ENCODE assay signal across 7 mouse cellular contexts in the genomic region with DNA sequence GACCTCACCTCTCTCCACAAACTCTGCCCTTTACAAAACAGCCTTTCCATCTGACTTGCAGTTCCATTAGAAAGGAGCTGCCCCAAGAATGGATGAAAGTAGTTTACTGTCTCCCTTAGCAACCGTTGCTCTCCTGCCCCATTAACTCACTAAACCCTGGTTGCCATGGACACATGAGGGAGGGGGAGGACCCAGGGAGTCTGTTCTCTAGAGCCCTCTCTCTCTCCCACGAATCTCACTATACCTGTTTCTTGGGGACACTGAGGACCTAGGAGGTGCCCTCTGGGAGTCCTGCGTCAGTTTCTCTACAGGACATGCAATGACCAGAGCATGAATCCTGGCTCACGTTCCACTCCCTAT. TPM values are rescaled to one million over a fixed set of nuclear protein-coding genes. Genes with fewer than 3 reads are reported as not detected.
DNase-seq lines count a peak whose midpoint lies in the region; ATAC-seq and TF ChIP-seq lines count a peak whose summit lies in the region.

No protein-coding gene starts in this region.

- peak; percentile 75 for ATAC-seq in forebrain, embryonic 12.5 days (ENCODE audit: low FRiP score)
- peak; percentile 63 for ATAC-seq in neural tube, embryonic 12.5 days (ENCODE audit: low FRiP score, low read depth)

- no peaks in the 10 kb centered on the region for H3K27me3 ChIP-seq in forebrain, embryonic 12.5 days
- no peaks in the 10 kb centered on the region for H3K27me3 ChIP-seq in neural tube, embryonic 12.5 days (replicated peaks)

- H3K36me3 ChIP-seq in forebrain, embryonic 12.5 days (replicated peaks): peaks cover 22% of the 10 kb centered on the region
- peaks cover 16% of the 10 kb centered on the region for H3K36me3 ChIP-seq in neural tube, embryonic 12.5 days

- H3K4me3 ChIP-seq in forebrain, embryonic 12.5 days (replicated peaks): peak overlapping the region; percentile 7; the same call in 1 of the 2 replicates
- H3K4me3 ChIP-seq in neural tube, embryonic 12.5 days: no peak overlapping the region
- H3K4me3 ChIP-seq in gastrocnemius, adult 2 months: no peak overlapping the region

- no peak for TF ChIP-seq CTCF in gastrocnemius, adult 2 months (IDR thresholded peaks at IDR 0.05)

- WGBS in forebrain, embryonic 12.5 days: 15% methylated on average over 4 of the region's 4 CpGs
- 16% methylated on average over 4 of the region's 4 CpGs for WGBS in neural tube, embryonic 12.5 days

- peak overlapping the region; percentile 43 for H3K4me2 ChIP-seq in forebrain, embryonic 12.5 days
- H3K4me2 ChIP-seq in neural tube, embryonic 12.5 days (replicated peaks): peak overlapping the region; percentile 46

- H3K9ac ChIP-seq in forebrain, embryonic 12.5 days: peak overlapping the region; percentile 41; the same call in 1 of the 2 replicates
- H3K9ac ChIP-seq in neural tube, embryonic 12.5 days: no peak overlapping the region

- peaks cover 69% of the 10 kb centered on the region for H3K4me1 ChIP-seq in forebrain, embryonic 12.5 days
- peaks cover 49% of the 10 kb centered on the region for H3K4me1 ChIP-seq in neural tube, embryonic 12.5 days

- DNase-seq in embryo, embryonic 10 days (ENCODE audit: low spot score): peak; percentile 89
- DNase-seq in kidney, postnatal 25 days: peak; percentile 54 to 80
- no peak for DNase-seq in lung, postnatal 25 days (ENCODE audit: low spot score)
- no peak for DNase-seq in gastrocnemius, adult 2 months
- no peak for DNase-seq in thymus, postnatal 4 days

- H3K27ac ChIP-seq in forebrain, embryonic 12.5 days: peak overlapping the region; percentile 98
- H3K27ac ChIP-seq in neural tube, embryonic 12.5 days: peak overlapping the region; percentile 88
- H3K27ac ChIP-seq in gastrocnemius, adult 2 months: no peak overlapping the region

- H3K9me3 ChIP-seq in forebrain, embryonic 12.5 days: no peaks in the 10 kb centered on the region
- no peaks in the 10 kb centered on the region for H3K9me3 ChIP-seq in neural tube, embryonic 12.5 days

- intact Hi-C loops in gastrocnemius, adult 2 months (cut with DNase I): no loop called here

RNA-seq across cellular contexts. Expression of gene Crocc, which starts 10.9 kb away (rescaled TPM):
- 15.4 and 17.4 TPM in 2 replicates for polyA plus RNA-seq in forebrain, embryonic 12.5 days (2016; fragmentation: Nextera tagmentation; extraction: Ambion mirVana)
- polyA plus RNA-seq in neural tube, embryonic 12.5 days (2016; fragmentation: Nextera tagmentation; extraction: Ambion mirVana): 11.7 and 12.8 TPM in 2 replicates
- 1 to 10 TPM; 1.7 to 2.0 TPM for total RNA-seq in gastrocnemius, adult 2 months (2021)

RNA-seq across cellular contexts. Expression of gene Necap2, which starts 28.7 kb away (rescaled TPM):
- polyA plus RNA-seq in forebrain, embryonic 12.5 days (2016; fragmentation: Nextera tagmentation; extraction: Ambion mirVana): 52.7 and 56.8 TPM in 2 replicates
- 55.0 and 61.2 TPM in 2 replicates for polyA plus RNA-seq in neural tube, embryonic 12.5 days (2016; fragmentation: Nextera tagmentation; extraction: Ambion mirVana)
- total RNA-seq in gastrocnemius, adult 2 months (2021): 10 to 100 TPM; 13.1 to 16.5 TPM

RNA-seq across cellular contexts. Expression of gene Spata21, which starts 38.7 kb away (rescaled TPM):
- polyA plus RNA-seq in forebrain, embryonic 12.5 days (2016; fragmentation: Nextera tagmentation; extraction: Ambion mirVana): 0.26 TPM in 1 of 2 replicates, not detected in the other
- polyA plus RNA-seq in neural tube, embryonic 12.5 days (2016; fragmentation: Nextera tagmentation; extraction: Ambion mirVana): 0.25 TPM in 1 of 2 replicates, not detected in the other
- total RNA-seq in gastrocnemius, adult 2 months (2021): not detected

RNA-seq across cellular contexts. Expression of gene Mfap2, which starts 39.2 kb away (rescaled TPM):
- 250 and 275 TPM in 2 replicates for polyA plus RNA-seq in forebrain, embryonic 12.5 days (2016; fragmentation: Nextera tagmentation; extraction: Ambion mirVana)
- polyA plus RNA-seq in neural tube, embryonic 12.5 days (2016; fragmentation: Nextera tagmentation; extraction: Ambion mirVana): 265 and 278 TPM in 2 replicates
- 1 to 10 TPM; 1.5 to 4.7 TPM for total RNA-seq in gastrocnemius, adult 2 months (2021)

Comparison
In these comparisons a context has a peak if more than half of its experiments do, and no peak if none do; other contexts are left out.
1. DNase-seq: peak in embryo, embryonic 10 days (single experiment) and kidney, postnatal 25 days (2 of 2); none in lung, postnatal 25 days (single experiment), gastrocnemius, adult 2 months (single experiment) and thymus, postnatal 4 days (single experiment).